Mouse (Mus musculus): ENCODE results near the gene Vps53.

GRCm38 (mm10) chr11:76010838-76011624, 168.4 kb downstream of the Vps53 start:
- TF ChIP-seq CTCF (IDR thresholded peaks at IDR 0.05; ENCODE audit: extremely low read depth, insufficient read depth, low read length) (no peak), POLR2A (IDR thresholded peaks at IDR 0.05; ENCODE audit: extremely low read depth, insufficient read depth, low read length) (no peak)

All from cortical plate, adult 2 months (tissue).